Comparison of ENCODE assay signal across 10 mouse cellular contexts in genomic region chr7:25690051-25690450, GRCm38 (mm10). TPM values are rescaled to one million over a fixed set of nuclear protein-coding genes. Genes with fewer than 3 reads are reported as not detected.
DNase-seq lines count a peak whose midpoint lies in the region; ATAC-seq lines count a peak whose summit lies in the region.
"Had no signal": no experiment of that assay in that cellular context is flagged by ENCODE, and none has a peak within 500 bp of the region (broad histone marks: within the 10 kb centered on the region; RNA-seq: fewer than 3 reads in every experiment).

No protein-coding gene starts in this region.

- no peak for ATAC-seq in heart, embryonic 12.5 days (ENCODE audit: insufficient number of reproducible peaks, low FRiP score)
- no peak for ATAC-seq in neural tube, embryonic 11.5 days (ENCODE audit: insufficient read depth, low FRiP score, low TSS enrichment)
- no peak for ATAC-seq in limb, embryonic 11.5 days (ENCODE audit: insufficient number of reproducible peaks, low FRiP score, low TSS enrichment, low read depth)
- no peak for ATAC-seq in stomach, embryonic 16.5 days (ENCODE audit: insufficient read depth, low FRiP score)

- intact Hi-C loops in heart, postnatal 14 days (cut with DNase I): no loop called here

- DNase-seq in heart, postnatal 14 days: no peak
- no peak for DNase-seq in neural tube, embryonic 11.5 days (ENCODE audit: low spot score)
- no peak for DNase-seq in neural tube, embryonic 10.5 days (ENCODE audit: extremely low spot score, low spot score)
- DNase-seq in limb, embryonic 11.5 days (ENCODE audit: low spot score): no peak
- no peak for DNase-seq in ovary, postnatal 14 days (ENCODE audit: low spot score)
- no peak for DNase-seq in left cerebral cortex, adult 11 months (ENCODE audit: low spot score)
- DNase-seq: cerebellum, postnatal 36 days; layer of hippocampus, adult 9-11 months had no signal

- peak overlapping the region; percentile 45; the same call in 1 of the 2 replicates for H3K27ac ChIP-seq in heart, embryonic 12.5 days (ENCODE audit: poor library complexity, severe bottlenecking)
- no peak overlapping the region for H3K27ac ChIP-seq in neural tube, embryonic 11.5 days (ENCODE audit: low read depth, low read length)
- no peak overlapping the region for H3K27ac ChIP-seq in limb, embryonic 11.5 days (replicated peaks; ENCODE audit: low read depth, low read length)
- peak overlapping the region; percentile 51; the same call in 1 of the 2 replicates for H3K27ac ChIP-seq in stomach, embryonic 16.5 days (ENCODE audit: low read length)

- H3K9me3 ChIP-seq in heart, embryonic 12.5 days (replicated peaks): no peaks in the 10 kb centered on the region
- H3K9me3 ChIP-seq in neural tube, embryonic 11.5 days (ENCODE audit: control insufficient read depth, low read length): no peaks in the 10 kb centered on the region
- no peaks in the 10 kb centered on the region for H3K9me3 ChIP-seq in limb, embryonic 11.5 days (ENCODE audit: control insufficient read depth, low read length)
- no peaks in the 10 kb centered on the region for H3K9me3 ChIP-seq in stomach, embryonic 16.5 days (replicated peaks; ENCODE audit: control insufficient read depth, low read length)

- peak overlapping the region; percentile 89 for H3K4me2 ChIP-seq in heart, embryonic 12.5 days
- H3K4me2 ChIP-seq in neural tube, embryonic 11.5 days (ENCODE audit: low read depth): no peak overlapping the region
- H3K4me2 ChIP-seq in limb, embryonic 11.5 days (ENCODE audit: low read depth, severe bottlenecking): peak overlapping the region; percentile 86; the same call in 1 of the 2 replicates
- peak overlapping the region; percentile 98 for H3K4me2 ChIP-seq in stomach, embryonic 16.5 days (ENCODE audit: low read depth, low read length)

- H3K4me1 ChIP-seq in heart, embryonic 12.5 days (replicated peaks): peaks cover 19% of the 10 kb centered on the region
- peaks cover 9% of the 10 kb centered on the region for H3K4me1 ChIP-seq in neural tube, embryonic 11.5 days (ENCODE audit: control insufficient read depth, insufficient read depth, low read length)
- H3K4me1 ChIP-seq in limb, embryonic 11.5 days (ENCODE audit: control insufficient read depth, insufficient read depth, low read length): peaks cover 11% of the 10 kb centered on the region; the same call in 1 of the 2 replicates
- peaks cover 16% of the 10 kb centered on the region for H3K4me1 ChIP-seq in stomach, embryonic 16.5 days (ENCODE audit: control insufficient read depth, insufficient read depth, low read length)

- 29% methylated on average over 5 of the region's 5 CpGs for WGBS in heart, embryonic 12.5 days
- WGBS in neural tube, embryonic 11.5 days: 45% methylated on average over 5 of the region's 5 CpGs
- WGBS in limb, embryonic 11.5 days: 45% methylated on average over 5 of the region's 5 CpGs
- 50% methylated on average over 5 of the region's 5 CpGs for WGBS in stomach, embryonic 16.5 days

- H3K4me3 ChIP-seq in heart, embryonic 12.5 days: peak overlapping the region; percentile 59
- 0 out of 2 replicates have a peak overlapping the region, but pooled peaks have one; percentile 1 for H3K4me3 ChIP-seq in neural tube, embryonic 11.5 days (ENCODE audit: low read depth, low read length)
- H3K4me3 ChIP-seq in limb, embryonic 11.5 days (ENCODE audit: low read depth, low read length): no peak overlapping the region
- peak overlapping the region; percentile 54 for H3K4me3 ChIP-seq in stomach, embryonic 16.5 days (replicated peaks; ENCODE audit: low read length)

- H3K9ac ChIP-seq in heart, embryonic 12.5 days: no peak overlapping the region
- H3K9ac ChIP-seq in neural tube, embryonic 11.5 days (ENCODE audit: low read length): no peak overlapping the region
- no peak overlapping the region for H3K9ac ChIP-seq in limb, embryonic 11.5 days (ENCODE audit: low read length)
- H3K9ac ChIP-seq in stomach, embryonic 16.5 days (ENCODE audit: low read length): no peak overlapping the region

- no peaks in the 10 kb centered on the region; the same call in 1 of the 2 replicates for H3K27me3 ChIP-seq in heart, embryonic 12.5 days (replicated peaks)
- H3K27me3 ChIP-seq in neural tube, embryonic 11.5 days (ENCODE audit: control insufficient read depth, insufficient read depth, low read length): peaks cover 56% of the 10 kb centered on the region
- peaks cover 45% of the 10 kb centered on the region for H3K27me3 ChIP-seq in limb, embryonic 11.5 days (ENCODE audit: control insufficient read depth, insufficient read depth, low read length)
- no peaks in the 10 kb centered on the region; the same call in 1 of the 2 replicates for H3K27me3 ChIP-seq in stomach, embryonic 16.5 days (ENCODE audit: control insufficient read depth, insufficient read depth, low read length)

- peaks cover 22% of the 10 kb centered on the region for H3K36me3 ChIP-seq in heart, embryonic 12.5 days
- no peaks in the 10 kb centered on the region for H3K36me3 ChIP-seq in neural tube, embryonic 11.5 days (ENCODE audit: control insufficient read depth, insufficient read depth, low read length)
- H3K36me3 ChIP-seq in limb, embryonic 11.5 days (ENCODE audit: control insufficient read depth, insufficient read depth, low read length): no peaks in the 10 kb centered on the region
- 0 out of 2 replicates have a peak, but pooled peaks cover 4% of the 10 kb centered on the region for H3K36me3 ChIP-seq in stomach, embryonic 16.5 days (ENCODE audit: control insufficient read depth, insufficient read depth, low read length)

RNA-seq across cellular contexts. Expression of gene Tgfb1, which starts 3.2 kb away (rescaled TPM):
- polyA plus RNA-seq in heart, embryonic 12.5 days (2016; fragmentation: Nextera tagmentation; extraction: Ambion mirVana): 5.1 and 5.6 TPM in 2 replicates
- 10 to 100 TPM; 31.7 to 36.1 TPM for total RNA-seq in heart, postnatal 14 days (2021)
- 1.2 and 1.6 TPM in 2 replicates for polyA plus RNA-seq in neural tube, embryonic 11.5 days (2014; fragmentation: Nextera tagmentation; extraction: Ambion mirVana)
- polyA plus RNA-seq in limb, embryonic 11.5 days (2014; fragmentation: Nextera tagmentation; extraction: Ambion mirVana): 1.6 and 1.9 TPM in 2 replicates
- 1.4 and 2.8 TPM in 2 replicates for polyA plus RNA-seq in stomach, embryonic 16.5 days (2015; fragmentation: Nextera tagmentation; extraction: Ambion mirVana)

RNA-seq across cellular contexts. Expression of gene B9d2, which starts 9.5 kb away (rescaled TPM):
- polyA plus RNA-seq in heart, embryonic 12.5 days (2016; fragmentation: Nextera tagmentation; extraction: Ambion mirVana): 22.8 and 25.9 TPM in 2 replicates
- total RNA-seq in heart, postnatal 14 days (2021): 10 to 100 TPM; 11.0 to 11.3 TPM
- polyA plus RNA-seq in neural tube, embryonic 11.5 days (2014; fragmentation: Nextera tagmentation; extraction: Ambion mirVana): 33.4 and 37.2 TPM in 2 replicates
- 30.7 and 31.7 TPM in 2 replicates for polyA plus RNA-seq in limb, embryonic 11.5 days (2014; fragmentation: Nextera tagmentation; extraction: Ambion mirVana)
- 21.9 and 24.4 TPM in 2 replicates for polyA plus RNA-seq in stomach, embryonic 16.5 days (2015; fragmentation: Nextera tagmentation; extraction: Ambion mirVana)

RNA-seq across cellular contexts. Expression of gene Tmem91, which starts 15.1 kb away (rescaled TPM):
- polyA plus RNA-seq in heart, embryonic 12.5 days (2016; fragmentation: Nextera tagmentation; extraction: Ambion mirVana): 0.86 and 1.1 TPM in 2 replicates
- total RNA-seq in heart, postnatal 14 days (2021): under 1 TPM in 1 of 2 experiments, not detected in 1; 0.37 TPM
- polyA plus RNA-seq in neural tube, embryonic 11.5 days (2014; fragmentation: Nextera tagmentation; extraction: Ambion mirVana): 1.6 and 1.7 TPM in 2 replicates
- 1.7 and 2.2 TPM in 2 replicates for polyA plus RNA-seq in limb, embryonic 11.5 days (2014; fragmentation: Nextera tagmentation; extraction: Ambion mirVana)
- 3.4 and 3.5 TPM in 2 replicates for polyA plus RNA-seq in stomach, embryonic 16.5 days (2015; fragmentation: Nextera tagmentation; extraction: Ambion mirVana)

RNA-seq across cellular contexts. Expression of gene Ccdc97, which starts 28.8 kb away (rescaled TPM):
- polyA plus RNA-seq in heart, embryonic 12.5 days (2016; fragmentation: Nextera tagmentation; extraction: Ambion mirVana): 24.6 and 25.9 TPM in 2 replicates
- total RNA-seq in heart, postnatal 14 days (2021): 10 to 100 TPM; 47.0 to 50.7 TPM
- 35.7 and 39.5 TPM in 2 replicates for polyA plus RNA-seq in neural tube, embryonic 11.5 days (2014; fragmentation: Nextera tagmentation; extraction: Ambion mirVana)
- polyA plus RNA-seq in limb, embryonic 11.5 days (2014; fragmentation: Nextera tagmentation; extraction: Ambion mirVana): 33.1 and 35.3 TPM in 2 replicates
- polyA plus RNA-seq in stomach, embryonic 16.5 days (2015; fragmentation: Nextera tagmentation; extraction: Ambion mirVana): 19.6 and 22.5 TPM in 2 replicates

RNA-seq across cellular contexts. Expression of gene Exosc5, which starts 31.1 kb away (rescaled TPM):
- polyA plus RNA-seq in heart, embryonic 12.5 days (2016; fragmentation: Nextera tagmentation; extraction: Ambion mirVana): 35.3 and 37.2 TPM in 2 replicates
- total RNA-seq in heart, postnatal 14 days (2021): 10 to 100 TPM; 16.9 to 17.2 TPM
- polyA plus RNA-seq in neural tube, embryonic 11.5 days (2014; fragmentation: Nextera tagmentation; extraction: Ambion mirVana): 49.8 and 54.4 TPM in 2 replicates
- 70.0 and 73.8 TPM in 2 replicates for polyA plus RNA-seq in limb, embryonic 11.5 days (2014; fragmentation: Nextera tagmentation; extraction: Ambion mirVana)
- polyA plus RNA-seq in stomach, embryonic 16.5 days (2015; fragmentation: Nextera tagmentation; extraction: Ambion mirVana): 70.0 and 73.0 TPM in 2 replicates

Comparison
In these comparisons a context has a peak if more than half of its experiments do, and no peak if none do; other contexts are left out.
1. H3K27ac ChIP-seq: peak in heart, embryonic 12.5 days (single experiment) and stomach, embryonic 16.5 days (single experiment); none in neural tube, embryonic 11.5 days (single experiment) and limb, embryonic 11.5 days (single experiment).